Mouse (Mus musculus) intestine, embryonic 14.5 days (tissue): ENCODE data around the gene Ints7. TPM values are rescaled to one million over a fixed set of nuclear protein-coding genes. Genes with fewer than 3 reads are reported as not detected.

ENCODE experiments used
- ATAC-seq: fragments of 200-750 bp; cut with Nextera tagmentation; replicated peaks from 2 replicates; pipeline ENCODE4 v1.8.0; 2017; ENCODE audit warnings: low read depth, moderate number of reproducible peaks, moderate TSS enrichment, moderate library complexity; ENCODE audit not compliant: low FRiP score, low TSS enrichment
- DNase-seq: peaks from one replicate; pipeline ENCODE4 v3.0.0-alpha.2; 2018; ENCODE audit warnings: low spot score
- H3K27ac ChIP-seq: fragments of 300-500 bp; sonication (generic); 2 replicates; pipeline ENCODE4 v1.5.1; 2014; ENCODE audit warnings: low read depth, mild to moderate bottlenecking, control low read depth
- H3K27me3 ChIP-seq: fragments of 300-500 bp; sonication (generic); replicated peaks from 2 replicates; pipeline ENCODE4 v1.6.1; 2014; ENCODE audit warnings: low read length, control low read depth; ENCODE audit not compliant: control insufficient read depth, insufficient read depth
- H3K36me3 ChIP-seq: fragments of 300-500 bp; sonication (generic); 2 replicates; pipeline ENCODE4 v1.6.1; 2014; ENCODE audit warnings: low read length, control low read depth; ENCODE audit not compliant: control insufficient read depth, insufficient read depth
- H3K4me1 ChIP-seq: fragments of 300-500 bp; sonication (generic); replicated peaks from 2 replicates; pipeline ENCODE4 v1.6.1; 2014; ENCODE audit warnings: low read length, control low read depth, mixed read lengths; ENCODE audit not compliant: control insufficient read depth, insufficient read depth
- H3K4me2 ChIP-seq: fragments of 300-500 bp; sonication (generic); 2 replicates; pipeline ENCODE4 v1.6.1; 2014; ENCODE audit warnings: low read length
- H3K4me3 ChIP-seq: fragments of 300-500 bp; sonication (generic); 2 replicates; pipeline ENCODE4 v1.5.1; 2014; ENCODE audit warnings: low read depth, low read length, control low read depth, mixed read lengths
- H3K9ac ChIP-seq: fragments of 300-500 bp; sonication (generic); 2 replicates; pipeline ENCODE4 v1.6.1; 2014; ENCODE audit warnings: mild to moderate bottlenecking, low read length
- H3K9me3 ChIP-seq: fragments of 300-500 bp; sonication (generic); 2 replicates; pipeline ENCODE4 v1.6.1; 2016; ENCODE audit warnings: low read length, control low read depth; ENCODE audit not compliant: control insufficient read depth
- WGBS: fragments of 180-500 bp; shearing (Covaris S2); extraction: QIAGEN DNeasy Blood & Tissue Kit; methylation state at CpG from one replicate; pipeline ENCODE4 v1.1.7; 2014; 5-methylcytosine and 5-hydroxymethylcytosine counted together
- polyA plus RNA-seq: library from polyadenylated mRNA; unstranded; fragments of >200 nt; fragmentation: Nextera tagmentation; extraction: Ambion mirVana; gene quantifications from 2 replicates; pipeline ENCODE4 v1.2.1, GENCODE M21; 2014

Ints7 gene
- polyA plus RNA-seq, 1 experiment from 2014 or later = 51.7 TPM

GRCm38 (mm10) chr1:191588749-191589148, 13.3 kb downstream of the Ints7 start:
- Histone ChIP-seq H3K9ac (no peak overlapping the region), H3K4me2 (no peak overlapping the region), H3K4me3 (no peak overlapping the region), H3K36me3 (peaks cover 91% of the 10 kb centered on the region), H3K27ac (no peak overlapping the region), H3K27me3 (no peaks in the 10 kb centered on the region), H3K4me1 (no peaks in the 10 kb centered on the region), H3K9me3 (no peaks in the 10 kb centered on the region)
- 96% methylated on average over 2 of the region's 2 CpGs for WGBS
- DNase-seq (no peak), ATAC-seq (no peak)

DNA sequence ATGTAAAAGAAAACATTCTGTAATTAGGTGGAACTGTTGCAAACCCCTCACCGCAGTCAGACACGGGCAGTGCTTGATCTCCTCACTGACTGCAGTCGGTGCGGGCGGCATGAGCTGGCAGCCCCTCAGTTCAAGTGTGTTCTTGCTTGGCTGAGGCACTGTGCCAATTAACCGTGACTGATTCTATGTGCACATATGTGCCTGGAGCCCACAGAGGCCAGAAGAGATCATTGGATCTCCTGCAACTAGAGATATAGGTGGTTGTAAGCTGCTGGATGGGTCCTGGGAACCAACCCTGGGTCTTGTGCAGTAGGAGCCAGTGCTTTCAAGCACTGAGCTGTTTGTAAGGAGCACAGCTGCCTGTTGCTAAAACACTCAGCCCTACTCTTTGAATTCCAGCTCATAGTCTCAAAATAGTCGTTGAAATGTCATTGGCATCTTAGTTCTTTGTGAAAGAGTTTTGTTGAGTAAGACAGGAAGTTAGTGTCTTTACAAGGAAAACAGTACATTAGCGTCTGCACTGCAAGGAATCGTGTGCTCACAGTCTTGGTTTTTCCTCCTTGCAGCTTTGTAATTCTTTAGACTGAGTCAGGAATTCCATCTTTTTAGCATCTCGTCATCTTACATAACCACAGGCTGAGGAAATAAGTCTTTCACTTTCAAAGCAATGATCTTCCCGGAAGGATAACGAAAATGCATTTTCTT, 16.7 kb downstream of the Ints7 start:
- WGBS = 89% methylated on average over 12 of the region's 12 CpGs
- no peaks in the 10 kb centered on the region for H3K4me1 ChIP-seq
- no peak overlapping the region for H3K9ac ChIP-seq
- H3K4me3 ChIP-seq = no peak overlapping the region
- peaks cover 87% of the 10 kb centered on the region for H3K36me3 ChIP-seq
- DNase-seq (no peak), ATAC-seq (no peak)
- no peaks in the 10 kb centered on the region for H3K27me3 ChIP-seq
- no peaks in the 10 kb centered on the region for H3K9me3 ChIP-seq
- no peak overlapping the region for H3K4me2 ChIP-seq
- H3K27ac ChIP-seq = no peak overlapping the region

DNA sequence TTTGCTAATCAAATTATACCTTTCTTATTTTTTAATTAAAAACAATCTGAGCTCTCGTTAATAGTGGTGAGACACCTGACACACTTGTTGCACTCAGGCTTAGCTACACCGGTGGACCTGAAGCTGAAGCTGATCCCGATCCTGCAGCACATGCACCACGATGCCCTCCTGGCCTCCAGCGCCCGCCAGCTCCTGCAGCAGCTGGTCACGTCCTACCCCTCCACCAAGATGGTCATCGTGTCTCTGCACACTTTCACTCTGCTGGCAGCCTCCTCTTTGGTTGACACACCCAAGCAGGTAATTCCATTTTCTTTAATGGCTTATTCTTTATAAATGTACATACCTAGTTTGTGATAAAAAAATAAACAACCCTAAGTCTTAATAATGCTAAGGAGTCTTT, 20.6 kb downstream of the Ints7 start:
- Histone ChIP-seq H3K36me3 (peaks cover 74% of the 10 kb centered on the region), H3K4me3 (no peak overlapping the region)

DNA sequence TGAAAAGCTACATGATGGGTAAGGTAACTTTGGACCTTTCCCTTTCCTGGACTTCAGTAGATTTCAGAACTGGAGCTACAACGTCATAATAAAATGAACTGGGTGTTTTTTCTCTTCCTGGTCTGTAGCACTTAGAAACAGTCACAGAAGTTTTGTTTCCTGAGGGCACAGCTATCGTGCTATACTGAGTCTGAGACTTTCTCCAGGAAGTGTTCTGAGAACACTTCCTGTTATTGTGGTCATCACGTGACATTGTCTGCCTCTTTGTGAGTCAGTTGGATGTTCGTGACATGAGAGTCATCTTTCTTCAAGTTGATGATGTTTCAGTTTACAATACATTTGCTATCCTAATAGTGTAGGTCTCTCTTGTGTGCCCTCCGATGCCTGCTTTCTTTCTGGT, 23.8 kb downstream of the Ints7 start:
- Histone ChIP-seq H3K4me2 (no peak overlapping the region), H3K9me3 (no peaks in the 10 kb centered on the region), H3K27ac (no peak overlapping the region), H3K9ac (no peak overlapping the region), H3K4me3 (no peak overlapping the region), H3K36me3 (peaks cover 74% of the 10 kb centered on the region), H3K4me1 (no peaks in the 10 kb centered on the region), H3K27me3 (no peaks in the 10 kb centered on the region)
- no peak for ATAC-seq
- DNase-seq = no peak
- WGBS = 75% methylated on average over 5 of the region's 5 CpGs

More for the DNA sequence above, 20.6 kb downstream of the Ints7 start:
- no peak overlapping the region for H3K4me2 ChIP-seq
- no peak overlapping the region for H3K27ac ChIP-seq
- H3K9me3 ChIP-seq = no peaks in the 10 kb centered on the region
- DNase-seq (no peak), ATAC-seq (no peak)
- WGBS = 93% methylated on average over 8 of the region's 8 CpGs
- no peaks in the 10 kb centered on the region for H3K4me1 ChIP-seq
- H3K27me3 ChIP-seq = no peaks in the 10 kb centered on the region
- H3K9ac ChIP-seq = no peak overlapping the region

DNA sequence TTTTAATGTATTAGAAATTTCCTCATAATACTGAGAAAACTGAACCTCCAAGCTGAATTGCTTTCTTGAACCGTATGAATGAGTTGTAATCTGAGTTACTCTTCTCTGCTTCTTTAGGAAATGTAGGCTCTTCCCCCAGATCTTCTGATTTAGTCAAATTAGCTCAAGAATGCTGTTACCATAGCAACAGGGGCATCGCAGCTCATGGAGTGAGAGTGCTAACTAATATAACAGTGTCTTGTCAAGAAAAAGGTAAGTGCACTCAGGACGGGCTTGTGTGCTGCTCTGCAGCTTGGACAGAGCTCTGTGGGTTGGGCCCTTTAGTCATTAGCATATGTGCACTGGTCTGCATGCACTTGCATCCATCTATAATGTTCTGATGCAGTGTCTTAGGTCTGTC, 29.3 kb downstream of the Ints7 start:
- WGBS = 73% methylated on average over 3 of the region's 3 CpGs
- DNase-seq (no peak), ATAC-seq (no peak)
- Histone ChIP-seq H3K4me2 (no peak overlapping the region), H3K9ac (no peak overlapping the region), H3K27ac (no peak overlapping the region), H3K4me3 (no peak overlapping the region), H3K9me3 (no peaks in the 10 kb centered on the region), H3K27me3 (no peaks in the 10 kb centered on the region), H3K36me3 (peaks cover 82% of the 10 kb centered on the region), H3K4me1 (no peaks in the 10 kb centered on the region)

- no peak for DNase-seq
- Histone ChIP-seq H3K27ac (no peak overlapping the region), H3K4me1 (no peaks in the 10 kb centered on the region), H3K27me3 (no peaks in the 10 kb centered on the region), H3K9ac (no peak overlapping the region), H3K4me3 (no peak overlapping the region), H3K9me3 (no peaks in the 10 kb centered on the region), H3K36me3 (peaks cover 97% of the 10 kb centered on the region), H3K4me2 (no peak overlapping the region)
- ATAC-seq = no peak
- 98% methylated on average over 6 of the region's 6 CpGs for WGBS
Observed at GRCm38 (mm10) chr1:191609051-191609450, 33.6 kb downstream of the Ints7 start.

DNA sequence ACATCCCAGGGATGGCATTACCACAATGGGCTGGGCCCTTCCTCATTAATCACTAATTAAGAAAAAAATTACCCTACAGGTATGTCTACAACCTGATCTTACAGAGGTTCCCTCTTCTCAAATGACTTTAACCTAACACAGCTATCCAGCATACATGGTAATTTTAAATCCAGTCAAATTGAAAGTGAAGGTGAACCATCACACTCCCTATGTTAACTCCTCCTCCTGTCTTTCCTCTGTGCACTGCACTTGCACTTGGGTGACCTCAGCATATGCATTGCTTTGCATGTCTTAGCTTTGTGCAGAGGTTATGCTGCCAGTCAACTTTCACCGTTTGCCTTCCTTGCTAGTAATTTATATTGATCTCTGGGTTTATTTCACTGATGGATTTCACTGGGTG, 34.1 kb downstream of the Ints7 start:
- Histone ChIP-seq H3K4me1 (no peaks in the 10 kb centered on the region), H3K9ac (no peak overlapping the region), H3K4me3 (no peak overlapping the region), H3K36me3 (peaks cover 97% of the 10 kb centered on the region), H3K27ac (no peak overlapping the region), H3K9me3 (no peaks in the 10 kb centered on the region), H3K27me3 (no peaks in the 10 kb centered on the region), H3K4me2 (no peak overlapping the region)
- DNase-seq (no peak), ATAC-seq (no peak)
- WGBS = 73% methylated on average over 1 of the region's 1 CpGs

GRCm38 (mm10) chr1:191610357-191610756, 34.9 kb downstream of the Ints7 start:
- no peak overlapping the region for H3K4me3 ChIP-seq
- peaks cover 97% of the 10 kb centered on the region for H3K36me3 ChIP-seq
- H3K4me2 ChIP-seq = no peak overlapping the region
- no peaks in the 10 kb centered on the region for H3K4me1 ChIP-seq
- no peaks in the 10 kb centered on the region for H3K27me3 ChIP-seq
- H3K27ac ChIP-seq = no peak overlapping the region
- WGBS = 94% methylated on average over 7 of the region's 7 CpGs
- H3K9me3 ChIP-seq = no peaks in the 10 kb centered on the region
- ATAC-seq (no peak), DNase-seq (no peak)
- no peak overlapping the region for H3K9ac ChIP-seq

DNA sequence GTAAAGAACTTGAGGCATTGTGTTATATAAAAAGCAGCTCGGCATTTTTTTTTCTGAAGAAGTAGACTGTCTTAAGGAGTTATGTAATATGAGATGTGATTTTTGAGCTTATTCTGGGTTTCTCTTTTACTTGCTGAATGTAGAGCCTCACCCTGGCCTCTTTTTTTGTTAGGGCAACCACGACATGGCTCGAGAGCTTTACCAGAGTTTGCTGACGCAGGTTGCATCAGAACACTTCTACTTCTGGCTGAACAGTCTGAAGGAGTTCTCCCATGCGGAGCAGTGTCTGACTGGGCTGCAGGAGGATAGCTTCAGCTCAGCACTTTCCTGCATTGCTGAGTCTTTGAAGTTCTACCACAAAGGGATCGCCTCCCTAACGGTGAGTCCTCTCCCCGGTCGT, 36.2 kb downstream of the Ints7 start:
- no peak overlapping the region for H3K27ac ChIP-seq
- no peaks in the 10 kb centered on the region for H3K9me3 ChIP-seq
- H3K4me1 ChIP-seq = no peaks in the 10 kb centered on the region
- DNase-seq (no peak), ATAC-seq (no peak)
- H3K27me3 ChIP-seq = no peaks in the 10 kb centered on the region
- no peak overlapping the region for H3K4me2 ChIP-seq
- no peak overlapping the region for H3K9ac ChIP-seq
- 92% methylated on average over 9 of the region's 9 CpGs for whole genome bisulfite sequencing
- H3K36me3 ChIP-seq = peaks cover 97% of the 10 kb centered on the region
- H3K4me3 ChIP-seq = no peak overlapping the region
